Mouse (Mus musculus) spleen, adult 2 months (tissue): ENCODE data around the gene Rnasek.

Source experiments
- CTCF ChIP-seq: fragments of 200-500 bp; IDR thresholded peaks from 2 replicates; pipeline ENCODE4 v1.5.1; 2011; ENCODE audit warnings: mild to moderate bottlenecking, inconsistent platforms; ENCODE audit not compliant: insufficient read depth, insufficient read length, insufficient replicate concordance; ENCODE audit errors: extremely low read depth
- POLR2A ChIP-seq: fragments of 200-500 bp; IDR thresholded peaks from 2 replicates; pipeline ENCODE4 v1.6.1; 2011; ENCODE audit warnings: low read depth, low read length, inconsistent platforms

- TF ChIP-seq POLR2A (no peak), CTCF (no peak)
Observed at GRCm38 (mm10) chr11:70232546-70232945, 7.1 kb downstream of the Rnasek start.
